Mouse (Mus musculus) heart, embryonic 14.5 days (tissue): ENCODE data around the gene Cracr2b. TPM values are rescaled to one million over a fixed set of nuclear protein-coding genes. Genes with fewer than 3 reads are reported as not detected.

Source experiments
- polyA plus RNA-seq: library from polyadenylated mRNA; unstranded; fragments of >200 nt; fragmentation: Nextera tagmentation; extraction: Ambion mirVana; gene quantifications from 2 replicates; pipeline ENCODE4 v1.2.1, GENCODE M21; 2014

Gene Cracr2b
- polyA plus RNA-seq, 1 experiment from 2014 or later, result 25.6 TPM

Other genes with a start within 250 kb of the Cracr2b start
- 0.46 and 0.62 TPM in 2 replicates for gene Lmntd2, start 247.0 kb upstream of the Cracr2b start, polyA plus RNA-seq
- gene Rassf7, start 245.2 kb upstream of the Cracr2b start, polyA plus RNA-seq, result 12.1 and 12.4 TPM in 2 replicates
- 41.3 and 44.4 TPM in 2 replicates for gene Phrf1, start 232.3 kb upstream of the Cracr2b start, polyA plus RNA-seq
- 2.8 and 4.7 TPM in 2 replicates for gene Irf7, start 194.6 kb upstream of the Cracr2b start, polyA plus RNA-seq
- not detected in 2 replicates for gene Cdhr5, start 184.3 kb upstream of the Cracr2b start, polyA plus RNA-seq
- 1.6 and 2.3 TPM in 2 replicates for gene Sct, start 182.0 kb upstream of the Cracr2b start, polyA plus RNA-seq
- gene Drd4, start 169.1 kb upstream of the Cracr2b start, polyA plus RNA-seq, result not detected in 2 replicates
- 36.9 and 42.1 TPM in 2 replicates for gene Deaf1, start 133.4 kb upstream of the Cracr2b start, polyA plus RNA-seq
- 17.6 and 22.2 TPM in 2 replicates for gene Tmem80, start 133.4 kb upstream of the Cracr2b start, polyA plus RNA-seq
- gene Eps8l2, start 122.2 kb upstream of the Cracr2b start, polyA plus RNA-seq, result 0.76 TPM in 1 of 2 replicates, not detected in the other
- 216 and 221 TPM in 2 replicates for gene Taldo1, start 68.9 kb upstream of the Cracr2b start, polyA plus RNA-seq
- gene Gatd1, start 47.0 kb upstream of the Cracr2b start, polyA plus RNA-seq, result 25.6 and 30.2 TPM in 2 replicates
- gene Cend1, start 31.6 kb upstream of the Cracr2b start, polyA plus RNA-seq, result 1.6 and 2.1 TPM in 2 replicates
- 13.0 and 13.3 TPM in 2 replicates for gene Slc25a22, start 23.2 kb upstream of the Cracr2b start, polyA plus RNA-seq
- gene Pidd1, start 17.1 kb upstream of the Cracr2b start, polyA plus RNA-seq, result 6.1 and 7.1 TPM in 2 replicates
- gene Rplp2, start 13.7 kb upstream of the Cracr2b start, polyA plus RNA-seq, result 874 and 975 TPM in 2 replicates
- gene Pnpla2, start 5.9 kb upstream of the Cracr2b start, polyA plus RNA-seq, result 48.7 and 49.0 TPM in 2 replicates
- 77.5 and 115 TPM in 2 replicates for gene Cd151, start 6.3 kb downstream of the Cracr2b start, polyA plus RNA-seq
- 73.2 and 78.0 TPM in 2 replicates for gene Polr2l, start 14.0 kb downstream of the Cracr2b start, polyA plus RNA-seq
- gene Tspan4, start 14.1 kb downstream of the Cracr2b start, polyA plus RNA-seq, result 61.5 and 65.0 TPM in 2 replicates
- 32.5 and 33.3 TPM in 2 replicates for gene Chid1, start 78.8 kb downstream of the Cracr2b start, polyA plus RNA-seq
- gene Ap2a2, start 101.1 kb downstream of the Cracr2b start, polyA plus RNA-seq, result 48.1 and 49.9 TPM in 2 replicates
- gene Muc6, start 194.2 kb downstream of the Cracr2b start, polyA plus RNA-seq, result 0.09 and 0.11 TPM in 2 replicates
- 0.20 and 0.31 TPM in 2 replicates for gene Muc2, start 229.2 kb downstream of the Cracr2b start, polyA plus RNA-seq